Mouse (Mus musculus): Measurements from ENCODE around the gene Zfp513.

The Zfp513 gene

DNA sequence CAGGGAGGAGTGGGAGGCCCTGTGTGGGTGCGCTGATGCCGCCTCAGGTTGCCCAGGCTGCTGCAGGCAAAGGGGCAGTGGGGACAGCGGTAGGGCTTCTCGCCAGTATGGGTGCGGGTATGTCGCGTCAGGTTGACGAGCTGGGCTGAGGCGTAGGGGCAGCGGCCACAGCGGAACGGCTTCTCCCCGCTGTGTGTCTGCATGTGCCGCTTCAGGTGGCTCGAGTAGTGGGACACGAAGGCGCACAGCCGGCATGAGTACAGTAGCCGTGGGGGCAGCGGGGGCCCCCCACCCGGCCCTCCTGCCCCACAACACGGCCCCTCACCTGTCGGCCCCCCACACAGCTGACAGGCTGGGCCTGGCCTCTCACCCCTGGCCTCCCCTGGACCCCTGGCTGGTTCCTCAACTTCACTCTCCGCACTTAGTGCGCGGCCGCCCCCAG lies 1.8 kb downstream of the Zfp513 start:
- DNase-seq (ENCODE audit: low spot score), result no peak

DNA sequence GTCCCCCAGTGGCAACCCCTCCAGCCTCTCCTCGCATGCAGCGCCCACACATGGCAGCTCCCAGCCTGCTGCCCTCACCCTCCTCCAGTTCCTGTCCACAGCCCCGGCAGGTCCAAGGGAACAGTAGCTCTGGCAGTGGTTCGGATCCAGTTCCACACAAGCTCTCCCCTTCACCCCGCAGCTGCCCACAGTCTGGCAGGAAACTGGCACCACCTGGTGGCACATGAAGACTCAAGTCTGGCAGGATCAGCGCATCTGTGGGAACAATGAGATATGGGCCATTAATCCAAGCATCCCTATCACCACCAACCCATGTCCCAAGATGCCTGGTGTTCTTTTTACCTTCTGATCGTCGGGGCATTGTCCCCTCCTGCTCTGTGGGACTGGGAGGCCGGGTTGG lies 2.2 kb downstream of the Zfp513 start:
- no peak for DNase-seq (ENCODE audit: low spot score)

- DNase-seq (ENCODE audit: low spot score), result no peak
These were observed 2.7 kb downstream of the Zfp513 start for GRCm38 (mm10) chr5:31199321-31199892.

DNA sequence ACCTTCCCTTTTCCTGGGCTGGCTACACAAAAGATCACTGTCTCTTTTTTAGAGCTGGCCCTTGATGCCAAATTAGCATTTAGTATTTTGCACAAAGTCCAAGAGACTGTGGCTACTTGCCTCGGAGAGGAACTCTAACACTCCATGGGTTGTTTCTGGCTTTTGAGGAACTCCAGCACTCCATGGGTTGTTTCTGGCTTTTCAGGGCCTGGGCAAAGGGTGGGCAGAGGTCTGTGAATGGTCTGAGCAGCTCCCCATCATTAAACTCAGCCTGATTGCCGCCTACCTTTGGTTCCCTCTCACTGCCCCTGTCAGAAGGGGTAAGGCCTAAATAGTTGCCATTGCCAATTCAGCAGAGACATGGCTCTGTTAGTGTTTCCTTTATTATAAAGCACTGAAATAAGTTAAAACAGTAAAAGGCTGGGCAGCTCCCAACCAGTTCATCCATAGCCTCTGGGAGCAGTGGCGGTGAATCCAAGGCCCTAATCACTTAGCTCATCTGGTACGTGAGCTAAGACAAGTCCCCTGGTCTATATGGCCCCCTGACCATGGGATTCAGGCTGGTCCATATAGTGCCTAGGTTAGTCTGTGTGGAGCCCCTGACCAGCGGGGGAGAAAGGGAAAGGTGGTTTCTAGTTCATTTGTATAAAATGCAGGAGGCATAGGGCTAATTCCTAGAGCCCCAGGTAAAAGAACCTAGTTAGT lies 3.3 kb downstream of the Zfp513 start:
- no peak for DNase-seq (ENCODE audit: low spot score)

- no peak for DNase-seq (ENCODE audit: low spot score)
These were observed 3.9 kb downstream of the Zfp513 start for GRCm38 (mm10) chr5:31198170-31198569.

DNA sequence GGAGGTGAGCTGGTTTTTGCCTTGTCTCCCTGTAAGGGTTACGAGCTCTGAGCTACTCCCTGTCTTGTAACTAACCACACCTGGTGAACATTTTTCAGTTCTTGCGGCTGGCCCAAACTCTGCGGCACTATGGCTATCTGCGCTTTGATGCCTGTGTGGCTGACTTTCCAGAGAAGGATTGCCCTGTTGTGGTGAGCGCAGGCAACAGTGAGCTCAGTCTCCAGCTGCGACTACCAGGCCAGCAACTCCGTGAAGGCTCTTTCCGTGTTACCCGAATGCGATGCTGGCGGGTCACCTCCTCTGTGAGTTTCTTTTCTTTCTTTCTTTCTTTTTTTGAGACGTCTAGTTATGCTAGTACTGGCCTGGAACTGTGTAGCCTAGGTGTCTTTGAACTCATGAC lies 5.0 kb downstream of the Zfp513 start:
- no peak for DNase-seq (ENCODE audit: low spot score)

DNA sequence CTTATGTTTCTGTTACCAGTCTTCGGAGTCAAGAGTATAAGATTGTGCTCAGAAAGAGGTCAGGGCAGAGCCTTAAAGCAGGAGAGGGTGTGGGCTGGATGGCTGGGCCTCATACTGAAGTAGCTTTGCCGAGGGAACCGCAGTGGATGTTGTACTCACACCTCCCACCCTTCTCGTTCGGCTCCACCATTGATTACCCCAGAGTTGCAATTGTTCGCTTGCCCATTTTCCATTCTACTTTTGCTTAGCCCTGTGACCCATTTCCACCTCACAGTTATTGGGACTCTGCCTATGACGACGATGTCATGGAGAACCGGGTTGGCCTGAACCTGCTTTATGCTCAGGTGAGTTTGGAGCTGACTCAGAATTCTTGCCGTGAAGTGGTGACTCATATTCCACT lies 5.9 kb downstream of the Zfp513 start:
- DNase-seq (ENCODE audit: low spot score), result no peak

DNA sequence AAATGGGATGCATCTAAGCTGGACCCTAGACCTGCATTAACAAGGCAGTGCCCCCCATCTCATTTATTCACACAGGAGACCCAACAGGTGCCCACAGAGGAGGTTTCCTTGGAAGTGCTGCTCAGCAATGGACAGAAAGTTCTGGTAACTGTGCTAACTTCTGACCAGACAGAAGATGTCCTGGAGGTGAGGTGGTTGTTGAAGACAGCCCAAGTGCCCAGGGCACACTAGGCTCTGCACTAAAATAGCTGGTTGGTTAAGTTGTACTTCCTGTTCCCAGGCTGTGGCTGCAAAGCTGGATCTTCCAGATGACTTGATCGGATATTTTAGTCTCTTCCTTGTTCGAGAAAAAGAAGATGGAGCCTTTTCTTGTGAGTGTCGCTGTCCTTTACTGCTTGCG lies 6.4 kb downstream of the Zfp513 start:
- no peak for DNase-seq (ENCODE audit: low spot score)

- no peak for DNase-seq (ENCODE audit: low spot score)
These were observed 7.3 kb downstream of the Zfp513 start for GRCm38 (mm10) chr5:31194486-31195485.

DNA sequence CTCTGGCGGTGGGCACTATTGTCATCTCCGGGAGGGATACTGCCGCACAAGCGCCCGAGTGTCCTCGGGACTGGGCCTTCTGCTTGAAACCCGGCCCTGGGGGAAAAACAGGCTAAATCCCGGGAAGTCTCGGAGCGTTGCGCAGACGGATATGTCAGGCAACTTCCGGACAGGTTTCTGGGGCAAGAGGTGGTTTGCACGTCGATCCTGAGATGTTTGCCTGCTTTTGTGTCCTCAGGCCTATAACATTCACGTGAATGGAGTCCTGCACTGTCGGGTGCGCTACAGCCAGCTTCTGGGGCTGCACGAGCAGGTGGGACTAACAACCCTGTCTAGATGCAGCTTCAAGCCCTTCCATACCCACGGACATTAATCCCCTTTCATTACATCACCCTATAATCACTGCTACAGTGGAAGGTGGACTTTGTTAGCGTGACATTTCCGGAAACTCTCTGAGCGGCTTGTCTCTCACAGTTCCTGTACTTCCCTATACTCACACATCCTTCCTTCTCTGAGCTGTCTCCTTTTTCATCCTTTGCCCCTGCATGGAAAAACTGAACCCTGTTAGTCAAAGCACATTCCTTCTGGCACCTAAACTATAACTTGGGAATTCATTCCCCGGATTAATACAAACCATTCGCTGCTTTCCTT lies 8.3 kb downstream of the Zfp513 start:
- no peak for DNase-seq (ENCODE audit: low spot score)

- DNase-seq (ENCODE audit: low spot score), result peak; percentile 99
These were observed 9.0 kb downstream of the Zfp513 start, which contains the start of the genes Snx17 and Eif2b4 for GRCm38 (mm10) chr5:31192939-31193630. Gene Snx17 (plus strand): TSS chr5:31193227. Gene Eif2b4 (minus strand): TSS chr5:31193430.

GRCm38 (mm10) chr5:31192045-31192938 lies 9.8 kb downstream of the Zfp513 start:
- DNase-seq (ENCODE audit: low spot score), result no peak

GRCm38 (mm10) chr5:31190201-31190600 lies 11.9 kb downstream of the Zfp513 start:
- no peak for DNase-seq (ENCODE audit: low spot score)

DNA sequence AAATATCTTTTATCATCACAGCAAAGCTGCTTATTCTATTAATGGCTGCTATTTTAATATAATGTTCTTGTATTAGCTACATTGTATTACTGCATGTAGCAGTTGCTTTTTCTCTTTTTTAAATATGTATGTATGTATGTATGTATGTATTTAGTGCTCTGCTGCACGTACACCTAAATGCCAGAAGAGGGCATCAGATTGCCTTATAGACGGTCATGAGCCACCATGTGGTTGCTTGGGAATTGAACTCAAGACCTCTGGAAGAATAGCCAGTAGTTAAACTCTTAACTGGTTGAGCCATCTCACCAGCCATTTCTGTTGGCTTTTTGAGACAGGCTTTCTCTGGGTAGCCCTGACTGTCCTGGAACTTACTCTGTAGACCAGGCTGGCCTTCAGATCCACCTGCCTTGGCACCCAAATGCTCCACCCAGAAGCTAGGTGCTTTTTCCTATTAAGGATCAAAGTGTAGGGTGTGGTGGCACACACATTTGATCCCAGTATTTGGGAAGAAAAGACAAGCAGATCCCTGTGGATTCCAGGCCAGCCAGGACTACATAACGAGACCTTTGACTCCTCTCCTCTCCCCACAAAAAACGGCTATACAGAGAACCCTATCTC lies 13.8 kb downstream of the Zfp513 start:
- DNase-seq (ENCODE audit: low spot score), result no peak

GRCm38 (mm10) chr5:31183678-31184077 lies 18.4 kb downstream of the Zfp513 start:
- no peak for DNase-seq (ENCODE audit: low spot score)

GRCm38 (mm10) chr5:31181183-31181770 lies 20.8 kb downstream of the Zfp513 start:
- DNase-seq (ENCODE audit: low spot score), result no peak

- peak; percentile 87 for DNase-seq (ENCODE audit: low spot score)
These were observed 22.1 kb downstream of the Zfp513 start, which contains the start of the genes Gm29609 and Gtf3c2 for GRCm38 (mm10) chr5:31179766-31180630. Gene Gm29609 (minus strand): TSS chr5:31179911. Gene Gtf3c2 (minus strand): TSS chr5:31180144.

DNA sequence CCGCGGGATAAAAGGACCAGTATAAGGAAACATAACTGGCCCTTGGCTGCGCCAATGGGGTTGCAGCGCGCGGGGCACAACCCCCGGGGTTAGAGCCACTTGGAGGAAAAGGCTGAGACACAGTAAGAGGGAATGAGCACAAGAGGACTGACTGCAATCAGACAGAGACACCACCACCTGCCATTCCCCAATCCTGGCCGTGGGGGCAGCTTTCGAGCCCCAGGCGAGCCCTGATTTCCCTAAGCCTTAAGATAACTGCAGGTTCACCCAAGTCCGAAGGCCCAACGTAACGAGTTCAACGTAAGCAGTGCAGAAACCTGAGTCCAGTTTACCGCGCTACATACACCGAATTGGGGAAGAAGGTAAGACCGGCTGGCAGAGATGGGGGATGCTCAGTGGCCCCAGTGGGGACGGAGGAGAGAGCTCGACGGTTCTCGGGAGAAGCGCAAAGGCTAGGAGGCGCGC lies 22.8 kb downstream of the Zfp513 start:
- no peak for DNase-seq (ENCODE audit: low spot score)

Measured in ovary, adult 18-20 months (tissue).